Mouse (Mus musculus) testis, adult 2 months (tissue): Measurements from ENCODE around the gene Sox4.

Experiments
- CTCF ChIP-seq: fragments of 200-500 bp; IDR thresholded peaks from 2 replicates; pipeline ENCODE4 v1.5.1; 2012; ENCODE audit warnings: low read depth, mild to moderate bottlenecking, inconsistent platforms, low read length, moderate library complexity; ENCODE audit not compliant: control insufficient read depth, insufficient read depth, insufficient replicate concordance
- POLR2A ChIP-seq: fragments of 200-500 bp; IDR thresholded peaks from 2 replicates; pipeline ENCODE4 v1.6.1; 2012; ENCODE audit warnings: low read depth, mild to moderate bottlenecking, inconsistent platforms, low read length, moderate library complexity; ENCODE audit not compliant: control insufficient read depth

GRCm38 (mm10) chr13:28951691-28952575 is 1.6 kb downstream of the Sox4 start:
- no peak for TF ChIP-seq POLR2A
- TF ChIP-seq CTCF, result no peak
